ENCODE assay signal across 9 mouse cellular contexts in the genomic region with DNA sequence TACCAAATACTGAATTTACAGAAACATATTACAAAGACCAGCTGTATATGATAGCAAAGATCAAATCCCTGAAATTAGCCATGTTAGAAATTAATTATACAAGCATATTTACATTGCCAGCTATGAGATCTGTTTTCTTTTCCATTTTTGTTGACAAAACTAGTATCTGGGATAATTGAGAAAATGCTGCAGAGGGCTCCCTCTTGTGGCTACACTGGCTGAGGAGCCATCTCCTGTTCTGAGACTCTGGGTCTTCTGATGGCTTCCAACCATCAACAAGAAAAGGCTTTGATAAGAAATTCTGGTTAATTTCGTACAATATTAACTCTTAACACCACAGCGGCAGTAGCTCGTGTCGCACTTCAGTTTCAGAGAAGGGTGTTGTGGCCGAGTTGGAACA.
DNase-seq lines count a peak whose midpoint lies in the region; ATAC-seq and TF ChIP-seq lines count a peak whose summit lies in the region.
"Had no signal": no experiment of that assay in that cellular context is flagged by ENCODE, and none has a peak within 500 bp of the region (broad histone marks: within the 10 kb centered on the region; RNA-seq: fewer than 3 reads in every experiment).

No protein-coding gene starts in this region.

- TF ChIP-seq POLR2A in CH12.LX (IDR thresholded peaks at IDR 0.05; ENCODE audit: low read depth, low read length): no peak
- TF ChIP-seq POLR2A in cortical plate, adult 2 months (IDR thresholded peaks at IDR 0.05; ENCODE audit: extremely low read depth, insufficient read depth, low read length): no peak

- H3K27ac ChIP-seq in hindbrain, embryonic 14.5 days: no peak overlapping the region
- H3K27ac ChIP-seq in hindbrain, embryonic 13.5 days: no peak overlapping the region
- H3K27ac ChIP-seq in CH12.LX (ENCODE audit: insufficient read depth, low read depth): no peak overlapping the region
- no peak overlapping the region for H3K27ac ChIP-seq in cortical plate, adult 2 months (ENCODE audit: insufficient read depth, low read length)
- H3K27ac ChIP-seq: embryonic facial prominence, embryonic 15.5 days had no signal

- H3K9ac ChIP-seq in hindbrain, embryonic 14.5 days: no peak overlapping the region
- H3K9ac ChIP-seq in hindbrain, embryonic 13.5 days: no peak overlapping the region
- no peak overlapping the region for H3K9ac ChIP-seq in CH12.LX (ENCODE audit: insufficient read depth, low read depth)
- H3K9ac ChIP-seq: embryonic facial prominence, embryonic 15.5 days had no signal

- no peaks in the 10 kb centered on the region for H3K4me1 ChIP-seq in hindbrain, embryonic 14.5 days (replicated peaks; ENCODE audit: control insufficient read depth, insufficient read depth, low read length)
- H3K4me1 ChIP-seq in hindbrain, embryonic 13.5 days (replicated peaks): no peaks in the 10 kb centered on the region
- no peaks in the 10 kb centered on the region for H3K4me1 ChIP-seq in CH12.LX (ENCODE audit: control insufficient read depth in 1 of 2, insufficient read depth in 2 of 2)
- H3K4me1 ChIP-seq in cortical plate, adult 2 months (ENCODE audit: control insufficient read depth, insufficient read depth, low read length): no peaks in the 10 kb centered on the region
- H3K4me1 ChIP-seq: embryonic facial prominence, embryonic 15.5 days had no signal

- H3K4me3 ChIP-seq in hindbrain, embryonic 14.5 days (replicated peaks; ENCODE audit: low read length): no peak overlapping the region
- H3K4me3 ChIP-seq in hindbrain, embryonic 13.5 days: no peak overlapping the region
- no peak overlapping the region for H3K4me3 ChIP-seq in CH12.LX (replicated peaks in 1 of 3; ENCODE audit: low read depth in 2 of 3, low read length in 2 of 3, poor library complexity in 1 of 3)
- no peak overlapping the region for H3K4me3 ChIP-seq in cortical plate, adult 2 months (ENCODE audit: insufficient read depth, low read length)
- H3K4me3 ChIP-seq: embryonic facial prominence, embryonic 15.5 days had no signal

- ATAC-seq in hindbrain, embryonic 14.5 days (ENCODE audit: low FRiP score): no peak
- ATAC-seq in hindbrain, embryonic 13.5 days (ENCODE audit: low FRiP score): no peak

- H3K36me3 ChIP-seq in hindbrain, embryonic 14.5 days (replicated peaks; ENCODE audit: control insufficient read depth, insufficient read depth): no peaks in the 10 kb centered on the region
- H3K36me3 ChIP-seq in hindbrain, embryonic 13.5 days: no peaks in the 10 kb centered on the region
- no peaks in the 10 kb centered on the region for H3K36me3 ChIP-seq in CH12.LX (replicated peaks in 1 of 2; ENCODE audit: control insufficient read depth in 1 of 2, insufficient read depth in 1 of 2, low read length in 1 of 2)
- H3K36me3 ChIP-seq: embryonic facial prominence, embryonic 15.5 days had no signal

- H3K27me3 ChIP-seq in hindbrain, embryonic 14.5 days (ENCODE audit: control insufficient read depth, insufficient read depth, low read length): no peaks in the 10 kb centered on the region
- no peaks in the 10 kb centered on the region for H3K27me3 ChIP-seq in hindbrain, embryonic 13.5 days
- H3K27me3 ChIP-seq in CH12.LX (replicated peaks): no peaks in the 10 kb centered on the region
- H3K27me3 ChIP-seq: embryonic facial prominence, embryonic 15.5 days had no signal

- dilution Hi-C loops in CH12.LX (cut with MboI; ENCODE audit: extremely low pct_ligation_motif_present, extremely low pct_unique_long_range_greater_than_20kb, low sequenced_read_pairs): no loop called here

- WGBS in hindbrain, embryonic 14.5 days: 53% methylated on average over 5 of the region's 5 CpGs
- 58% methylated on average over 5 of the region's 5 CpGs for WGBS in hindbrain, embryonic 13.5 days

- DNase-seq in hindbrain, embryonic 14.5 days (ENCODE audit: low spot score): peak; percentile 57
- DNase-seq in CH12.LX (ENCODE audit: extremely low read depth): no peak
- DNase-seq in layer of hippocampus, postnatal 14 days (ENCODE audit: low spot score in 2 of 2): peak; percentile 2 to 17
- DNase-seq in urinary bladder, adult 18-20 months (ENCODE audit: low spot score in 2 of 2): no peak
- no peak for DNase-seq in urinary bladder, postnatal 25 days (ENCODE audit: low spot score)
- DNase-seq in thymus, postnatal 25 days: no peak

- no peak for TF ChIP-seq EP300 in CH12.LX (IDR thresholded peaks at IDR 0.05; ENCODE audit: low read length)

- no peak overlapping the region for H3K4me2 ChIP-seq in hindbrain, embryonic 14.5 days (replicated peaks)
- no peak overlapping the region for H3K4me2 ChIP-seq in hindbrain, embryonic 13.5 days
- no peak overlapping the region for H3K4me2 ChIP-seq in CH12.LX (ENCODE audit: insufficient read depth, low read depth, poor library complexity, severe bottlenecking)
- H3K4me2 ChIP-seq: embryonic facial prominence, embryonic 15.5 days had no signal

- H3K79me2 ChIP-seq in CH12.LX (replicated peaks; ENCODE audit: control insufficient read depth, extremely low read depth, insufficient read depth, poor library complexity, severe bottlenecking): no peaks in the 10 kb centered on the region

- H3K9me3 ChIP-seq in hindbrain, embryonic 14.5 days (ENCODE audit: control insufficient read depth, low read length): no peaks in the 10 kb centered on the region
- no peaks in the 10 kb centered on the region for H3K9me3 ChIP-seq in hindbrain, embryonic 13.5 days
- peaks cover 25% of the 10 kb centered on the region for H3K9me3 ChIP-seq in CH12.LX (replicated peaks; ENCODE audit: low read length)
- H3K9me3 ChIP-seq: embryonic facial prominence, embryonic 15.5 days had no signal

- TF ChIP-seq CTCF in CH12.LX (conservative IDR thresholded peaks at IDR 0.05 in 1 of 2, IDR thresholded peaks at IDR 0.05 in 1 of 2; ENCODE audit: low read depth in 2 of 2, low read length in 2 of 2): peak in 1 of 2 experiments; percentile 20; a peak in 2 of 4 replicates
- peak; percentile 42; the same call in 1 of the 2 replicates for TF ChIP-seq CTCF in cortical plate, adult 2 months (IDR thresholded peaks at IDR 0.05; ENCODE audit: extremely low read depth, insufficient read depth, low read length)

- in situ Hi-C loops in CH12.LX (cut with MboI; ENCODE audit: low pct_ligation_motif_present, low pct_unique_long_range_greater_than_20kb, low sequenced_read_pairs): no loop called here

- peak; percentile 2; the same call in 1 of the 2 replicates for TF ChIP-seq RAD21 in CH12.LX (IDR thresholded peaks at IDR 0.05; ENCODE audit: low read depth, low read length)

TF ChIP-seq in CH12.LX, 34 proteins besides CTCF, POLR2A, EP300 and RAD21:
- TF ChIP-seq JUN (IDR thresholded peaks at IDR 0.05; ENCODE audit: insufficient read depth, low read depth, low read length): no peak
- TF ChIP-seq MAZ (IDR thresholded peaks at IDR 0.05; ENCODE audit: low read depth, low read length): no peak
- no peak for TF ChIP-seq NELFE (IDR thresholded peaks at IDR 0.05; ENCODE audit: low read depth, low read length)
- TF ChIP-seq JUND (conservative IDR thresholded peaks at IDR 0.05; ENCODE audit: low read depth, low read length): no peak
- no peak for TF ChIP-seq USF1 (IDR thresholded peaks at IDR 0.05; ENCODE audit: low read depth, low read length)
- TF ChIP-seq E2F4 (IDR thresholded peaks at IDR 0.05; ENCODE audit: insufficient replicate concordance, low read depth, low read length): no peak
- no peak for TF ChIP-seq ETS1 (conservative IDR thresholded peaks at IDR 0.05; ENCODE audit: low read depth, low read length)
- TF ChIP-seq ZNF384 (IDR thresholded peaks at IDR 0.05; ENCODE audit: low read depth, low read length): no peak
- TF ChIP-seq ELF1 (IDR thresholded peaks at IDR 0.05; ENCODE audit: low read depth, low read length): no peak
- no peak for TF ChIP-seq RCOR1 (conservative IDR thresholded peaks at IDR 0.05; ENCODE audit: low read depth, low read length)
- TF ChIP-seq MYC (IDR thresholded peaks at IDR 0.05; ENCODE audit: low read depth, low read length): no peak
- no peak for TF ChIP-seq BHLHE40 (IDR thresholded peaks at IDR 0.05; ENCODE audit: low read depth, low read length)

Comparison
In these comparisons a context has a peak if more than half of its experiments do, and no peak if none do; other contexts are left out.
1. DNase-seq: peak in hindbrain, embryonic 14.5 days (single experiment) and layer of hippocampus, postnatal 14 days (2 of 2); none in CH12.LX (single experiment), urinary bladder, adult 18-20 months (0 of 2), urinary bladder, postnatal 25 days (single experiment) and thymus, postnatal 25 days (single experiment).